Mouse (Mus musculus): Measurements from ENCODE around the gene Nrg4. TPM values are rescaled to one million over a fixed set of nuclear protein-coding genes. Genes with fewer than 3 reads are reported as not detected.
A peak's percentile ranks its signal among the peaks of the same experiment; 100 is the strongest.

Nrg4 gene
- total RNA-seq, 2 experiments from 2014 or later = 0.97 to 1.3 TPM

DNA sequence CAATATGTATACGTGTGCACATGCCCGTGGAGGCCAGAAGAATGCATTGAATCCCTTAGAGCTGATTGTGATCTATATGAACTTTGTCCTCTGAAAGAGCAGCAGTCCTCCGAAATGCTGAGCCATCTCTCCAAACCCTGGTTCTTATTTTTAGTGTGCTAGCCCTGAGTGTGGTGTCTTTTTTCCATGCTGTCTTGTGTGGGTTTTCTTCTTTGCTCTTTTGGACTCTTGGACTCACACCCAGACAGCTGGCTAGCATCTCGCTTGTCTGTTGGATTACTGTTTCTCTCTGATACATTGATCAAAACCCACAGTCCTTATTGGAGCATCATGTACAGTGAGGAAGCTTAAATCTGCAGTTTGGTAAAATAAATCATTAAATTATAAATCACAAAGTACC, 115.0 kb downstream of the Nrg4 start:
- no peak for DNase-seq (ENCODE audit: low spot score in 2 of 2)
- Histone ChIP-seq H3K4me3 (no peak overlapping the region), H3K27ac (no peak overlapping the region)
- TF ChIP-seq CTCF (conservative IDR thresholded peaks at IDR 0.05) = no peak

GRCm38 (mm10) chr9:55208790-55209481, 117.7 kb downstream of the Nrg4 start, which contains the start of gene Fbxo22:
Gene Fbxo22 (plus strand): TSS chr9:55208925.
- H3K27ac ChIP-seq = peak within 1 kb of the TSS; percentile 91
- peak; percentile 50 for TF ChIP-seq CTCF (conservative IDR thresholded peaks at IDR 0.05)
- H3K4me3 ChIP-seq = peak within 1 kb of the TSS; percentile 74
- peak; percentile 77 to 81 for DNase-seq (ENCODE audit: low spot score in 2 of 2)

DNA sequence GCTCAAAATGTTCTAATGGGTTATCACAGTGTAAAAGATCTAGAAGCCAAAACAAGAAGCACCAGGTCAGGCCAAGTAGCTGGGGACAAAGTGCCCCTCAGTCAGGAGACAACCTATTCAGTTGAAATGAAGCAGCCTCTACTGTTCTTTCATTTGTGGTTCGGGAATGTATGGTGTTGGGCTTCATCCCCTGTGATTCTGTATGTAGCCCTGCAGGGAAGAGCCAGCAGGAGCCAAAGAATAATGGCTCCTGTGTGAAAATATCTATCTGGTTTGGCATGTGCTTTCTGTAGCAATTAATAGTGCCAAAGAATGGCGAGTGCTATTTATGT, 118.2 kb downstream of the Nrg4 start:
- H3K27ac ChIP-seq = peak overlapping the region; percentile 91
- peak overlapping the region; percentile 74 for H3K4me3 ChIP-seq
- DNase-seq (ENCODE audit: low spot score in 2 of 2) = no peak
- TF ChIP-seq CTCF (conservative IDR thresholded peaks at IDR 0.05) = no peak

DNA sequence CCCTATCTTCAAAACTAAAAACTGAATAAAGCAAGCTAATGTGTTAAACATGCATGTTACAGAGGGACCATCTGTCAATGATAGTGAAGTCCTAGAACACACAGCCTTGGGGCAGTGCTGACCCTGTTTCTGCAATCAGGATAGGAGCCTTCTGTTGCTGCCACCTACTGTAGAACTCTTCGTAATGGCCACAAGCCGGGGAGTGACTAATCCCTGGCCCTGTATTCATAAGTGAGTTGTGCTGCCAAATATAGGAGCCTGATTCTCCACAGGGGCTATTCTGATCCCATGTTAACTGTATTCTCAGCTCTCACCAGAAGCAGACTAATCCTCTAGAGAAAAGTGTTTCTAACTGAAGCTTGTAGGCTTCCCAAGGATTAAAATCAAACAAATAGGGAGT, 127.3 kb downstream of the Nrg4 start:
- H3K4me3 ChIP-seq = no peak overlapping the region
- peak in 1 of 2 experiments; percentile 4 for DNase-seq (ENCODE audit: low spot score in 2 of 2)
- H3K27ac ChIP-seq = no peak overlapping the region
- TF ChIP-seq CTCF (conservative IDR thresholded peaks at IDR 0.05) = peak; percentile 36

- H3K27ac ChIP-seq = no peak overlapping the region
- TF ChIP-seq CTCF (conservative IDR thresholded peaks at IDR 0.05) = no peak
- no peak for DNase-seq (ENCODE audit: low spot score in 2 of 2)
- no peak overlapping the region for H3K4me3 ChIP-seq
These were observed 128.4 kb downstream of the Nrg4 start for GRCm38 (mm10) chr9:55198260-55198659.

GRCm38 (mm10) chr9:55195876-55196275, 130.8 kb downstream of the Nrg4 start:
- no peak for TF ChIP-seq CTCF (conservative IDR thresholded peaks at IDR 0.05)
- Histone ChIP-seq H3K4me3 (no peak overlapping the region), H3K27ac (no peak overlapping the region)

GRCm38 (mm10) chr9:55174235-55174634, 152.4 kb downstream of the Nrg4 start:
- H3K4me3 ChIP-seq = no peak overlapping the region
- no peak for DNase-seq (ENCODE audit: low spot score in 2 of 2)
- no peak overlapping the region for H3K27ac ChIP-seq
- no peak for TF ChIP-seq CTCF (conservative IDR thresholded peaks at IDR 0.05)

More at GRCm38 (mm10) chr9:55195876-55196275, 130.8 kb downstream of the Nrg4 start:
- no peak for DNase-seq (ENCODE audit: low spot score in 2 of 2)

DNA sequence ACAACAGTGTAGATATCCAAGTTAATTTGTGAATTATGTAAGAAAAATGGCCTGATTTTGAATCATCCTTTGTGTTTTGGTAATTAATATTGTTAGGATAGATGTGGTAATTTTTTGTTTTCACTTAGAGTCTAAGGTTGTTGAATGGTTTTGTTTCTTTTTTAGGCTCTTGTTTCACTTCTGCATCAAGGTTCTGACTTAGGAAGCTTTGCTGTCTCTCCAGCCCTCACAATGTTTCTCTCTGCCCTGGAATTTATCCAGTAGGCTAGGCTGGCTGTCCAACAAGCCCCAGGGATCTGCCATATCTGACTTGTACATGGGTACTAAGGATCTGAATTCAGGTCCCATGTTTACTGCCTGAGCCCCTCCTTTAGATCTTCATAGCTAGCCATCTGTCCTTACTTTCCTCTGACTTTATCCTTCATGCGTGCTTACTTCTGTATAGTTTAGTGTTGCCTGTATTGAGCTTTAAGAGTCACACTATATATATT, 154.4 kb downstream of the Nrg4 start:
- Histone ChIP-seq H3K4me3 (no peak overlapping the region), H3K27ac (no peak overlapping the region)
- no peak for DNase-seq (ENCODE audit: low spot score in 2 of 2)
- TF ChIP-seq CTCF (conservative IDR thresholded peaks at IDR 0.05) = no peak

DNA sequence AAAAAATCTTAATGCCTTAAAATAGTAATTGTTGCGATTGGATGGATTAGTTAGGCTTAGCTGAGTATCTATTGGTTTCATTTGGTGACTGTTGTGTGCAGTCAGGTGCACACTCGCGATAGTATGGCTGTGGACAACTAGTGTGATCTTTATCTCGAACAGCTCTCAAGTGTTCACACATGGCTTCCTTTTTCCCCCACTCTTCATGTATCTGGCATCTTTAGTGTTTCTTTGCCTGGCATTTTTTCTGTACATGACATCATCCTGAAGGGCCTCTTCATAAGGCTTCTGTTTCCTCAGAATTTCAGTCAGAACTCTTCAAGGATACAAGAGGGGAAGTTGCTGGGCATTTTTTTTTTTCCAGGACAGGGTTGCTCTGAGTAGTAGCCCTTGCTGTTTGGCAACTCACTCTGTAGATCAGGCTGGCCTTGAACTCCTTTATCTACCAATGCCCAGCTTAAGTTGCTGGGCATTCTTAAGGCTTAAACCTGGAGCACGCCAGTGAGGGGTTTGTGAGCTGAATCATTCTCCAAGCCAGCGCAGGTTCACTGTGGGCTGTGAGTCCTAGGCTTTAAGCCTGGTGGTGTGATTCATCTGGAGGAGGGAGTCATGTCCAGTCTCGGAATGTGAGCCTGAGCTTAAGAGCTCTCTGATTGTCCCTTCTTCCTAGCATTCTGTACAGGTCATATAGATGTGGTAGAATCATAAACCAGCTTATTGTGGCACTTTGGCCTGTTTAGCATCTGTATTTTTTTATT, 155.8 kb downstream of the Nrg4 start:
- Histone ChIP-seq H3K27ac (no peak overlapping the region), H3K4me3 (no peak overlapping the region)
- DNase-seq (ENCODE audit: low spot score in 2 of 2) = no peak
- no peak for TF ChIP-seq CTCF (conservative IDR thresholded peaks at IDR 0.05)

Other genes with a start within 250 kb of the Nrg4 start
- 10 to 100 TPM; 58.0 to 65.8 TPM for gene Ube2q2, start 178.0 kb downstream of the Nrg4 start, total RNA-seq (2021)
- 10 to 100 TPM; 31.0 to 36.0 TPM for gene Fbxo22, start 117.9 kb downstream of the Nrg4 start, total RNA-seq (2021)
- gene Tmem266, start 69 bp upstream of the Nrg4 start, total RNA-seq (2021) = 1 to 10 TPM; 5.8 to 6.1 TPM
- 10 to 100 TPM; 38.6 to 44.8 TPM for gene Etfa, start 185.4 kb upstream of the Nrg4 start, total RNA-seq (2021)
- gene Isl2, start 211.8 kb upstream of the Nrg4 start, total RNA-seq (2021) = not detected

Measured in layer of hippocampus, adult 2 months (tissue).